Mouse (Mus musculus) bone marrow macrophage, adult 2 months (primary cell): ENCODE measurements around the gene Cbx6.

Experiments used
- CTCF ChIP-seq: IDR thresholded peaks from 2 replicates; pipeline ENCODE4 v1.5.1; 2012; ENCODE audit warnings: low read depth, mild to moderate bottlenecking, low read length, moderate library complexity
- POLR2A ChIP-seq: IDR thresholded peaks from 2 replicates; pipeline ENCODE4 v1.6.1; 2012; ENCODE audit warnings: mild to moderate bottlenecking, low read depth, low read length, borderline replicate concordance

GRCm38 (mm10) chr15:79787815-79788214 is 46.7 kb downstream of the Cbx6 start:
- TF ChIP-seq CTCF (no peak), POLR2A (no peak)
